Mouse (Mus musculus): ENCODE measurements around the gene Wbp1. TPM values are rescaled to one million over a fixed set of nuclear protein-coding genes. Genes with fewer than 3 reads are reported as not detected.

Wbp1 gene
- 96.1 and 98.3 TPM in 2 replicates for polyA plus RNA-seq (2015; fragmentation: Nextera tagmentation; extraction: Ambion mirVana)

- ATAC-seq (replicated peaks; ENCODE audit: extremely low read depth, insufficient read depth, low FRiP score), result peak; percentile 94
- Histone ChIP-seq H3K9ac (ENCODE audit: low read length) (peak within 1 kb of the TSS; percentile 89), H3K27me3 (ENCODE audit: control insufficient read depth, insufficient read depth, low read length) (no peaks in the 10 kb centered on the region), H3K9me3 (replicated peaks; ENCODE audit: control insufficient read depth, low read length) (no peaks in the 10 kb centered on the region), H3K27ac (ENCODE audit: low read length) (peak within 1 kb of the TSS; percentile 93), H3K4me2 (ENCODE audit: low read depth, low read length) (peak within 1 kb of the TSS; percentile 94), H3K36me3 (ENCODE audit: control insufficient read depth, insufficient read depth) (peaks cover 12% of the 10 kb centered on the region), H3K4me3 (ENCODE audit: low read length) (peak within 1 kb of the TSS; percentile 83), H3K4me1 (ENCODE audit: control insufficient read depth, insufficient read depth, low read length) (peaks cover 37% of the 10 kb centered on the region)
- under 1% methylated on average over 37 of the region's 38 CpGs for WGBS
Observed at GRCm38 (mm10) chr6:83120930-83121862, at the start of gene Wbp1. Gene Wbp1 (minus strand): TSS chr6:83121559.

- Histone ChIP-seq H3K36me3 (ENCODE audit: control insufficient read depth, insufficient read depth) (no peaks in the 10 kb centered on the region), H3K4me2 (ENCODE audit: low read depth, low read length) (no peak overlapping the region), H3K4me3 (ENCODE audit: low read length) (no peak overlapping the region), H3K4me1 (ENCODE audit: control insufficient read depth, insufficient read depth, low read length) (peaks cover 9% of the 10 kb centered on the region), H3K27ac (ENCODE audit: low read length) (no peak overlapping the region), H3K27me3 (ENCODE audit: control insufficient read depth, insufficient read depth, low read length) (no peaks in the 10 kb centered on the region), H3K9me3 (replicated peaks; ENCODE audit: control insufficient read depth, low read length) (no peaks in the 10 kb centered on the region), H3K9ac (ENCODE audit: low read length) (no peak overlapping the region)
- WGBS, result 82% methylated on average over 5 of the region's 5 CpGs
- ATAC-seq (replicated peaks; ENCODE audit: extremely low read depth, insufficient read depth, low FRiP score), result no peak
Observed at GRCm38 (mm10) chr6:83171063-83171462, 49.7 kb upstream of the Wbp1 start.

GRCm38 (mm10) chr6:83169872-83170271 is 48.5 kb upstream of the Wbp1 start:
- H3K9ac ChIP-seq (ENCODE audit: low read length), result no peak overlapping the region
- no peaks in the 10 kb centered on the region for H3K9me3 ChIP-seq (replicated peaks; ENCODE audit: control insufficient read depth, low read length)
- no peak for ATAC-seq (replicated peaks; ENCODE audit: extremely low read depth, insufficient read depth, low FRiP score)
- H3K4me1 ChIP-seq (ENCODE audit: control insufficient read depth, insufficient read depth, low read length), result peaks cover 13% of the 10 kb centered on the region
- no peaks in the 10 kb centered on the region for H3K36me3 ChIP-seq (ENCODE audit: control insufficient read depth, insufficient read depth)
- no peak overlapping the region for H3K4me3 ChIP-seq (ENCODE audit: low read length)
- H3K27me3 ChIP-seq (ENCODE audit: control insufficient read depth, insufficient read depth, low read length), result no peaks in the 10 kb centered on the region
- no peak overlapping the region for H3K4me2 ChIP-seq (ENCODE audit: low read depth, low read length)
- 76% methylated on average over 5 of the region's 5 CpGs for WGBS
- H3K27ac ChIP-seq (ENCODE audit: low read length), result no peak overlapping the region

GRCm38 (mm10) chr6:83166243-83166630 is 44.9 kb upstream of the Wbp1 start:
- no peaks in the 10 kb centered on the region for H3K36me3 ChIP-seq (ENCODE audit: control insufficient read depth, insufficient read depth)
- WGBS, result under 1% methylated on average over 12 of the region's 12 CpGs
- H3K4me2 ChIP-seq (ENCODE audit: low read depth, low read length), result peak overlapping the region; percentile 85
- peak overlapping the region; percentile 79 for H3K4me3 ChIP-seq (ENCODE audit: low read length)
- H3K9me3 ChIP-seq (replicated peaks; ENCODE audit: control insufficient read depth, low read length), result no peaks in the 10 kb centered on the region
- peaks cover 23% of the 10 kb centered on the region for H3K4me1 ChIP-seq (ENCODE audit: control insufficient read depth, insufficient read depth, low read length)
- H3K27ac ChIP-seq (ENCODE audit: low read length), result peak overlapping the region; percentile 65
- 0 out of 2 replicates have a peak, but pooled peaks have one; percentile 4 for ATAC-seq (replicated peaks; ENCODE audit: extremely low read depth, insufficient read depth, low FRiP score)
- peak overlapping the region; percentile 83 for H3K9ac ChIP-seq (ENCODE audit: low read length)
- peaks cover 13% of the 10 kb centered on the region for H3K27me3 ChIP-seq (ENCODE audit: control insufficient read depth, insufficient read depth, low read length)

GRCm38 (mm10) chr6:83165607-83166242 is 44.4 kb upstream of the Wbp1 start, which contains the start of gene Dctn1:
Gene Dctn1 (plus strand): TSS chr6:83165920.
- Histone ChIP-seq H3K9ac (ENCODE audit: low read length) (peak within 1 kb of the TSS; percentile 83), H3K27ac (ENCODE audit: low read length) (peak within 1 kb of the TSS; percentile 65), H3K4me2 (ENCODE audit: low read depth, low read length) (peak within 1 kb of the TSS; percentile 85), H3K4me3 (ENCODE audit: low read length) (peak within 1 kb of the TSS; percentile 79), H3K36me3 (ENCODE audit: control insufficient read depth, insufficient read depth) (no peaks in the 10 kb centered on the region), H3K9me3 (replicated peaks; ENCODE audit: control insufficient read depth, low read length) (no peaks in the 10 kb centered on the region), H3K4me1 (ENCODE audit: control insufficient read depth, insufficient read depth, low read length) (peaks cover 24% of the 10 kb centered on the region), H3K27me3 (ENCODE audit: control insufficient read depth, insufficient read depth, low read length) (peaks cover 18% of the 10 kb centered on the region)
- peak; percentile 82 for ATAC-seq (replicated peaks; ENCODE audit: extremely low read depth, insufficient read depth, low FRiP score)
- WGBS, result under 1% methylated on average over 56 of the region's 58 CpGs

- no peak for ATAC-seq (replicated peaks; ENCODE audit: extremely low read depth, insufficient read depth, low FRiP score)
- Histone ChIP-seq H3K9ac (ENCODE audit: low read length) (peak overlapping the region; percentile 83), H3K4me2 (ENCODE audit: low read depth, low read length) (peak overlapping the region; percentile 85), H3K27me3 (ENCODE audit: control insufficient read depth, insufficient read depth, low read length) (peaks cover 22% of the 10 kb centered on the region), H3K27ac (ENCODE audit: low read length) (peak overlapping the region; percentile 65), H3K4me1 (ENCODE audit: control insufficient read depth, insufficient read depth, low read length) (peaks cover 24% of the 10 kb centered on the region), H3K4me3 (ENCODE audit: low read length) (peak overlapping the region; percentile 79), H3K9me3 (replicated peaks; ENCODE audit: control insufficient read depth, low read length) (no peaks in the 10 kb centered on the region), H3K36me3 (ENCODE audit: control insufficient read depth, insufficient read depth) (no peaks in the 10 kb centered on the region)
- 6% methylated on average over 6 of the region's 6 CpGs for WGBS
Observed at GRCm38 (mm10) chr6:83165026-83165606, 43.8 kb upstream of the Wbp1 start.

GRCm38 (mm10) chr6:83162701-83163100 is 41.3 kb upstream of the Wbp1 start:
- Histone ChIP-seq H3K9ac (ENCODE audit: low read length) (no peak overlapping the region), H3K4me2 (ENCODE audit: low read depth, low read length) (peak overlapping the region; percentile 85), H3K36me3 (ENCODE audit: control insufficient read depth, insufficient read depth) (no peaks in the 10 kb centered on the region), H3K4me3 (ENCODE audit: low read length) (peak overlapping the region; percentile 53), H3K9me3 (replicated peaks; ENCODE audit: control insufficient read depth, low read length) (no peaks in the 10 kb centered on the region), H3K27me3 (ENCODE audit: control insufficient read depth, insufficient read depth, low read length) (peaks cover 22% of the 10 kb centered on the region), H3K27ac (ENCODE audit: low read length) (no peak overlapping the region), H3K4me1 (ENCODE audit: control insufficient read depth, insufficient read depth, low read length) (peaks cover 24% of the 10 kb centered on the region)
- no peak for ATAC-seq (replicated peaks; ENCODE audit: extremely low read depth, insufficient read depth, low FRiP score)
- WGBS, result under 1% methylated on average over 8 of the region's 8 CpGs

- peak overlapping the region; percentile 53 for H3K4me3 ChIP-seq (ENCODE audit: low read length)
- H3K27ac ChIP-seq (ENCODE audit: low read length), result no peak overlapping the region
- WGBS, result under 1% methylated on average over 49 of the region's 49 CpGs
- H3K36me3 ChIP-seq (ENCODE audit: control insufficient read depth, insufficient read depth), result no peaks in the 10 kb centered on the region
- no peaks in the 10 kb centered on the region for H3K9me3 ChIP-seq (replicated peaks; ENCODE audit: control insufficient read depth, low read length)
- H3K27me3 ChIP-seq (ENCODE audit: control insufficient read depth, insufficient read depth, low read length), result peaks cover 22% of the 10 kb centered on the region
- ATAC-seq (replicated peaks; ENCODE audit: extremely low read depth, insufficient read depth, low FRiP score), result no peak
- peak overlapping the region; percentile 65 for H3K9ac ChIP-seq (ENCODE audit: low read length)
- H3K4me2 ChIP-seq (ENCODE audit: low read depth, low read length), result peak overlapping the region; percentile 85
- peaks cover 22% of the 10 kb centered on the region for H3K4me1 ChIP-seq (ENCODE audit: control insufficient read depth, insufficient read depth, low read length)
Observed at GRCm38 (mm10) chr6:83161921-83162641, 40.7 kb upstream of the Wbp1 start.
